Mouse (Mus musculus) lung, embryonic 15.5 days (tissue): ENCODE results near the gene Olfr1487. TPM values are rescaled to one million over a fixed set of nuclear protein-coding genes. Genes with fewer than 3 reads are reported as not detected.
"Not testable (repeated sequence)": the region's sequence is repeated elsewhere in the genome, so short reads cannot be mapped to it uniquely, and the experiment has no call there.

Experiments used
- ATAC-seq: fragments of 200-750 bp; cut with Nextera tagmentation; 2 replicates; pipeline ENCODE4 v1.8.0; 2017; ENCODE audit warnings: moderate number of reproducible peaks, borderline replicate concordance; ENCODE audit not compliant: low FRiP score, low TSS enrichment; ENCODE audit errors: extremely low read depth
- H3K27ac ChIP-seq: fragments of 300-500 bp; sonication (generic); 2 replicates; pipeline ENCODE4 v1.5.1; 2015; ENCODE audit warnings: moderate library complexity, mild to moderate bottlenecking, inconsistent platforms
- H3K27me3 ChIP-seq: fragments of 300-500 bp; sonication (generic); 2 replicates; pipeline ENCODE4 v1.6.1; 2015; ENCODE audit warnings: inconsistent platforms
- H3K36me3 ChIP-seq: fragments of 300-500 bp; sonication (generic); 2 replicates; pipeline ENCODE4 v1.6.1; 2015; ENCODE audit warnings: inconsistent platforms
- H3K4me1 ChIP-seq: fragments of 300-500 bp; sonication (generic); 2 replicates; pipeline ENCODE4 v1.6.1; 2015; ENCODE audit warnings: inconsistent platforms
- H3K4me2 ChIP-seq: fragments of 300-500 bp; sonication (generic); 2 replicates; pipeline ENCODE4 v1.6.1; 2015; ENCODE audit warnings: inconsistent platforms, mild to moderate bottlenecking, moderate library complexity
- H3K4me3 ChIP-seq: fragments of 300-500 bp; sonication (generic); 2 replicates; pipeline ENCODE4 v1.5.1; 2015; ENCODE audit warnings: mild to moderate bottlenecking, inconsistent platforms
- H3K9ac ChIP-seq: fragments of 300-500 bp; sonication (generic); 2 replicates; pipeline ENCODE4 v1.6.1; 2015; ENCODE audit warnings: inconsistent platforms
- H3K9me3 ChIP-seq: fragments of 300-500 bp; sonication (generic); 2 replicates; pipeline ENCODE4 v1.6.1; 2016; ENCODE audit warnings: inconsistent platforms
- WGBS: fragments of 180-500 bp; shearing (Covaris S2); methylation state at CpG from one replicate; pipeline ENCODE4 v1.1.7; 2015; 5-methylcytosine and 5-hydroxymethylcytosine counted together
- microRNA-seq: library from miRNA; unstranded; fragments of <30 nt; microRNA quantifications from one replicate; pipeline ENCODE4, GENCODE M21; 2016
- polyA plus RNA-seq: library from polyadenylated mRNA; unstranded; fragments of >200 nt; fragmentation: Nextera tagmentation; extraction: Ambion mirVana; gene quantifications from 2 replicates; pipeline ENCODE4 v1.2.1, GENCODE M21; 2015

Olfr1487 gene
- polyA plus RNA-seq: not detected in 2 replicates

- H3K4me2 ChIP-seq, H3K27me3 ChIP-seq, H3K4me1 ChIP-seq, H3K9ac ChIP-seq, H3K27ac ChIP-seq, H3K9me3 ChIP-seq, H3K4me3 ChIP-seq, H3K36me3 ChIP-seq, ATAC-seq: not testable (repeated sequence)
- WGBS: 94% methylated on average over 2 of the region's 2 CpGs
Observed at GRCm38 (mm10) chr19:13617075-13617474, at the start of gene Olfr1487. TSS of gene Olfr1487 (plus strand) at chr19:13617375.

GRCm38 (mm10) chr19:13583211-13583610, 34.0 kb upstream of the Olfr1487 start, which contains the start of gene Olfr1484:
TSS of gene Olfr1484 (plus strand) at chr19:13583511.
- ATAC-seq: no peak
- Histone ChIP-seq H3K27me3 (no peaks in the 10 kb centered on the region), H3K4me1 (no peaks in the 10 kb centered on the region), H3K9me3 (no peaks in the 10 kb centered on the region), H3K9ac (no peak within 1 kb of the TSS), H3K4me2 (no peak within 1 kb of the TSS), H3K27ac (no peak within 1 kb of the TSS), H3K4me3 (no peak within 1 kb of the TSS), H3K36me3 (no peaks in the 10 kb centered on the region)
- 83% methylated on average over 1 of the region's 1 CpGs for WGBS

- WGBS: 73% methylated on average over 1 of the region's 1 CpGs
- no peaks in the 10 kb centered on the region for H3K27me3 ChIP-seq
- H3K4me2 ChIP-seq: no peak within 1 kb of the TSS
- H3K4me1 ChIP-seq: no peaks in the 10 kb centered on the region
- no peak within 1 kb of the TSS for H3K4me3 ChIP-seq
- H3K27ac ChIP-seq: no peak within 1 kb of the TSS
- H3K36me3 ChIP-seq: no peaks in the 10 kb centered on the region
- no peak within 1 kb of the TSS for H3K9ac ChIP-seq
- no peak for ATAC-seq
- H3K9me3 ChIP-seq: no peaks in the 10 kb centered on the region
Observed at GRCm38 (mm10) chr19:13631321-13631720, 14.1 kb downstream of the Olfr1487 start, which contains the start of gene Olfr1489. TSS of gene Olfr1489 (plus strand) at chr19:13631621.

GRCm38 (mm10) chr19:13650791-13651190, 33.6 kb downstream of the Olfr1487 start, which contains the start of gene Olfr1490:
TSS of gene Olfr1490 (plus strand) at chr19:13651091.
- ATAC-seq: no peak
- H3K27ac ChIP-seq: no peak within 1 kb of the TSS
- H3K9me3 ChIP-seq: no peaks in the 10 kb centered on the region
- no peak within 1 kb of the TSS for H3K4me2 ChIP-seq
- H3K9ac ChIP-seq: no peak within 1 kb of the TSS
- no peaks in the 10 kb centered on the region for H3K27me3 ChIP-seq
- no peaks in the 10 kb centered on the region for H3K4me1 ChIP-seq
- WGBS: 72% methylated on average over 1 of the region's 1 CpGs
- H3K4me3 ChIP-seq: no peak within 1 kb of the TSS
- H3K36me3 ChIP-seq: no peaks in the 10 kb centered on the region

Small RNA genes lying within 50 kb of the gene (microRNA-seq; reads per million reads assigned to microRNA genes)
- not detected for gene Gm22323
- not detected for gene Gm23931

Other genes starting within 250 kb of the Olfr1487 start
- gene Olfr1469, start 209.5 kb upstream of the Olfr1487 start, polyA plus RNA-seq: not detected in 2 replicates
- gene Olfr1471, start 174.0 kb upstream of the Olfr1487 start, polyA plus RNA-seq: not detected in 2 replicates
- gene Olfr1472, start 161.3 kb upstream of the Olfr1487 start, polyA plus RNA-seq: not detected in 2 replicates
- not detected in 2 replicates for gene Olfr1474, start 147.8 kb upstream of the Olfr1487 start, polyA plus RNA-seq
- not detected in 2 replicates for gene Olfr1475, start 137.2 kb upstream of the Olfr1487 start, polyA plus RNA-seq
- not detected in 2 replicates for gene Olfr1477, start 116.8 kb upstream of the Olfr1487 start, polyA plus RNA-seq
- not detected in 2 replicates for gene Olfr1480, start 89.5 kb upstream of the Olfr1487 start, polyA plus RNA-seq
- gene Olfr1484, start 33.9 kb upstream of the Olfr1487 start, polyA plus RNA-seq: not detected in 2 replicates
- not detected in 2 replicates for gene Olfr1489, start 14.2 kb downstream of the Olfr1487 start, polyA plus RNA-seq
- gene Olfr1490, start 33.7 kb downstream of the Olfr1487 start, polyA plus RNA-seq: not detected in 2 replicates
- gene Olfr1491, start 79.9 kb downstream of the Olfr1487 start, polyA plus RNA-seq: not detected in 2 replicates
- not detected in 2 replicates for gene Olfr1493-ps1, start 105.9 kb downstream of the Olfr1487 start, polyA plus RNA-seq
- gene Olfr1494, start 122.4 kb downstream of the Olfr1487 start, polyA plus RNA-seq: not detected in 2 replicates
- not detected in 2 replicates for gene Olfr1495, start 147.2 kb downstream of the Olfr1487 start, polyA plus RNA-seq
- gene Olfr1496, start 160.5 kb downstream of the Olfr1487 start, polyA plus RNA-seq: not detected in 2 replicates
- not detected in 2 replicates for gene Olfr1497, start 180.8 kb downstream of the Olfr1487 start, polyA plus RNA-seq
- not detected in 2 replicates for gene Olfr1499, start 202.1 kb downstream of the Olfr1487 start, polyA plus RNA-seq
- not detected in 2 replicates for gene Olfr1500, start 213.1 kb downstream of the Olfr1487 start, polyA plus RNA-seq
- gene Olfr1501, start 233.3 kb downstream of the Olfr1487 start, polyA plus RNA-seq: not detected in 2 replicates
- gene Olfr1502, start 244.4 kb downstream of the Olfr1487 start, polyA plus RNA-seq: not detected in 2 replicates